22 mouse cellular contexts compared by ENCODE assay signal in the genomic region with DNA sequence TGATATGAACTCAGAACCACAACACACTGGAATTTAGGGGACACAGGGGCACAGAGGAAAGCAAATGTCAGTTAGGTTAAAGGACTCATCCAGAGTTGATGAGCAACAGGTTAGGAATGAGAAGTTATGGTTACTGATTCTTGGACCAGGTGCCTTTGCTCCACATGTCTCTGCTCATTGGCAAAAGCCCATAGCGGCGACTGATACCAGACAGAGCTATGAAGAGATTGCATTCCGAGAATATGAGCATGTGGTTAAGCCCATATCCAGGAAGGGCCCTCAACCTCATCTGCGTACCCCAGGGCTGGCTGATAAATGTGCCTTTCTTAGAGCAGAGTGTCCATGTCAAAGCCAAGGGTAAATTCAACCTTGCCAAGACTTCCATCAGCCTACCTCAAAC.
"Had no signal": no experiment of that assay in that cellular context is flagged by ENCODE, and none has a peak within 500 bp of the region (broad histone marks: within the 10 kb centered on the region; RNA-seq: fewer than 3 reads in every experiment).

No protein-coding gene starts in this region.

- H3K36me3 ChIP-seq: kidney, embryonic 15.5 days; limb, embryonic 12.5 days; limb, embryonic 15.5 days; liver, embryonic 12.5 days; liver, embryonic 15.5 days; lung, embryonic 15.5 days; midbrain, embryonic 10.5 days; midbrain, embryonic 13.5 days; neural tube, embryonic 13.5 days had no signal

- H3K9me3 ChIP-seq: kidney, embryonic 15.5 days; limb, embryonic 12.5 days; limb, embryonic 15.5 days; liver, embryonic 12.5 days; liver, embryonic 15.5 days; lung, embryonic 15.5 days; midbrain, embryonic 10.5 days; midbrain, embryonic 13.5 days; neural tube, embryonic 13.5 days had no signal

- H3K27me3 ChIP-seq: kidney, embryonic 15.5 days; limb, embryonic 12.5 days; limb, embryonic 15.5 days; liver, embryonic 12.5 days; liver, embryonic 15.5 days; lung, embryonic 15.5 days; megakaryocyte, embryonic 14.5 days; midbrain, embryonic 13.5 days; neural tube, embryonic 13.5 days had no signal

- H3K27ac ChIP-seq: kidney, embryonic 15.5 days; limb, embryonic 12.5 days; limb, embryonic 15.5 days; liver, embryonic 12.5 days; liver, embryonic 15.5 days; lung, embryonic 15.5 days; midbrain, embryonic 10.5 days; midbrain, embryonic 13.5 days; neural tube, embryonic 13.5 days; stomach, postnatal 0 days had no signal

- H3K4me1 ChIP-seq: kidney, embryonic 15.5 days; limb, embryonic 12.5 days; limb, embryonic 15.5 days; liver, embryonic 12.5 days; liver, embryonic 15.5 days; lung, embryonic 15.5 days; megakaryocyte, embryonic 14.5 days; midbrain, embryonic 10.5 days; midbrain, embryonic 13.5 days; neural tube, embryonic 13.5 days had no signal

- H3K4me3 ChIP-seq: kidney, embryonic 15.5 days; limb, embryonic 12.5 days; limb, embryonic 15.5 days; liver, embryonic 12.5 days; liver, embryonic 15.5 days; lung, embryonic 15.5 days; megakaryocyte, embryonic 14.5 days; midbrain, embryonic 10.5 days; midbrain, embryonic 13.5 days; myocyte; neural tube, embryonic 13.5 days had no signal

- H3K4me2 ChIP-seq: kidney, embryonic 15.5 days; limb, embryonic 12.5 days; limb, embryonic 15.5 days; liver, embryonic 12.5 days; liver, embryonic 15.5 days; lung, embryonic 15.5 days; midbrain, embryonic 13.5 days; neural tube, embryonic 13.5 days had no signal

- H3K9ac ChIP-seq: kidney, embryonic 15.5 days; limb, embryonic 12.5 days; limb, embryonic 15.5 days; liver, embryonic 12.5 days; liver, embryonic 15.5 days; lung, embryonic 15.5 days; midbrain, embryonic 13.5 days; neural tube, embryonic 13.5 days had no signal

- ATAC-seq: liver, embryonic 12.5 days; midbrain, embryonic 13.5 days; midbrain, embryonic 16.5 days had no signal

- DNase-seq: kidney, postnatal 14 days; kidney, postnatal 4 days; left cerebral cortex, postnatal 4 days; lung, adult 18-20 months; lung, postnatal 10 days; lung, postnatal 36 days; thymus, adult 2 months; thymus, postnatal 14 days; thymus, postnatal 4 days had no signal
